Mouse (Mus musculus) heart, embryonic 11.5 days (tissue): ENCODE results near the gene Mphosph8. TPM values are rescaled to one million over a fixed set of nuclear protein-coding genes. Genes with fewer than 3 reads are reported as not detected.

Experiments used
- ATAC-seq: fragments of 200-750 bp; cut with Nextera tagmentation; replicated peaks from 2 replicates; pipeline ENCODE4 v1.8.0; 2017; ENCODE audit warnings: moderate library complexity; ENCODE audit not compliant: insufficient number of reproducible peaks, low FRiP score, low TSS enrichment
- H3K27ac ChIP-seq: fragments of 300-500 bp; sonication (generic); 2 replicates; pipeline ENCODE4 v1.5.1; 2014; ENCODE audit warnings: mild to moderate bottlenecking, low read depth, low read length
- H3K27me3 ChIP-seq: fragments of 300-500 bp; sonication (generic); 2 replicates; pipeline ENCODE4 v1.6.1; 2014; ENCODE audit warnings: mild to moderate bottlenecking, low read length, mixed read lengths; ENCODE audit not compliant: control insufficient read depth, insufficient read depth
- H3K36me3 ChIP-seq: fragments of 300-500 bp; sonication (generic); 2 replicates; pipeline ENCODE4 v1.6.1; 2014; ENCODE audit warnings: mild to moderate bottlenecking, low read length, moderate library complexity, mixed read lengths; ENCODE audit not compliant: control insufficient read depth, insufficient read depth
- H3K4me1 ChIP-seq: fragments of 300-500 bp; sonication (generic); 2 replicates; pipeline ENCODE4 v1.6.1; 2014; ENCODE audit warnings: low read length; ENCODE audit not compliant: control insufficient read depth, insufficient read depth
- H3K4me2 ChIP-seq: fragments of 300-500 bp; sonication (generic); 2 replicates; pipeline ENCODE4 v1.6.1; 2014; ENCODE audit warnings: mild to moderate bottlenecking, moderate library complexity
- H3K4me3 ChIP-seq: fragments of 300-500 bp; sonication (generic); 2 replicates; pipeline ENCODE4 v1.5.1; 2014; ENCODE audit warnings: low read depth, low read length
- H3K9ac ChIP-seq: fragments of 300-500 bp; sonication (generic); 2 replicates; pipeline ENCODE4 v1.6.1; 2014; ENCODE audit warnings: mild to moderate bottlenecking, low read depth, low read length, moderate library complexity
- H3K9me3 ChIP-seq: fragments of 300-500 bp; sonication (generic); replicated peaks from 2 replicates; pipeline ENCODE4 v1.6.1; 2016; ENCODE audit warnings: low read length; ENCODE audit not compliant: control insufficient read depth
- WGBS: fragments of 180-500 bp; shearing (Covaris S2); extraction: QIAGEN DNeasy Blood & Tissue Kit; methylation state at CpG from one replicate; pipeline ENCODE4 v1.1.7; 2014; ENCODE audit not compliant: insufficient replicate concordance; 5-methylcytosine and 5-hydroxymethylcytosine counted together
- polyA plus RNA-seq: library from polyadenylated mRNA; unstranded; fragments of >200 nt; fragmentation: Nextera tagmentation; extraction: Ambion mirVana; gene quantifications from 2 replicates; pipeline ENCODE4 v1.2.1, GENCODE M21; 2014

Mphosph8 gene
- polyA plus RNA-seq, 1 experiment from 2014 or later, result 34.9 TPM

- peak overlapping the region; percentile 89 for H3K9ac ChIP-seq
- H3K4me1 ChIP-seq, result peaks cover 18% of the 10 kb centered on the region
- no peak overlapping the region for H3K27ac ChIP-seq
- WGBS, result 2% methylated on average over 13 of the region's 13 CpGs
- no peaks in the 10 kb centered on the region for H3K27me3 ChIP-seq
- peak overlapping the region; percentile 73 for H3K4me2 ChIP-seq
- H3K9me3 ChIP-seq, result no peaks in the 10 kb centered on the region
- peaks cover 8% of the 10 kb centered on the region for H3K36me3 ChIP-seq
- no peak for ATAC-seq
- peak overlapping the region; percentile 81 for H3K4me3 ChIP-seq
These were observed 1.1 kb downstream of the Mphosph8 start for GRCm38 (mm10) chr14:56669046-56669620.

GRCm38 (mm10) chr14:56685426-56685825, 17.4 kb downstream of the Mphosph8 start:
- peaks cover 29% of the 10 kb centered on the region for H3K36me3 ChIP-seq
- no peak overlapping the region for H3K27ac ChIP-seq
- no peak overlapping the region for H3K9ac ChIP-seq
- H3K4me3 ChIP-seq, result no peak overlapping the region
- H3K4me2 ChIP-seq, result no peak overlapping the region
- H3K27me3 ChIP-seq, result no peaks in the 10 kb centered on the region
- H3K9me3 ChIP-seq, result no peaks in the 10 kb centered on the region
- WGBS, result 44% methylated on average over 1 of the region's 1 CpGs
- no peak for ATAC-seq
- no peaks in the 10 kb centered on the region for H3K4me1 ChIP-seq

- Histone ChIP-seq H3K4me2 (no peak overlapping the region), H3K4me1 (no peaks in the 10 kb centered on the region), H3K9me3 (no peaks in the 10 kb centered on the region), H3K9ac (no peak overlapping the region), H3K36me3 (peaks cover 39% of the 10 kb centered on the region), H3K27ac (no peak overlapping the region), H3K4me3 (no peak overlapping the region), H3K27me3 (no peaks in the 10 kb centered on the region)
- no peak for ATAC-seq
- 81% methylated on average over 1 of the region's 1 CpGs for whole genome bisulfite sequencing
These were observed 21.1 kb downstream of the Mphosph8 start for GRCm38 (mm10) chr14:56689116-56689515.

GRCm38 (mm10) chr14:56689766-56690165, 21.7 kb downstream of the Mphosph8 start:
- Histone ChIP-seq H3K4me1 (no peaks in the 10 kb centered on the region), H3K4me2 (no peak overlapping the region), H3K9me3 (no peaks in the 10 kb centered on the region), H3K9ac (no peak overlapping the region), H3K36me3 (peaks cover 40% of the 10 kb centered on the region), H3K4me3 (no peak overlapping the region), H3K27me3 (no peaks in the 10 kb centered on the region), H3K27ac (no peak overlapping the region)
- WGBS, result 78% methylated on average over 1 of the region's 1 CpGs
- no peak for ATAC-seq

GRCm38 (mm10) chr14:56695495-56695894, 27.4 kb downstream of the Mphosph8 start:
- H3K9ac ChIP-seq, result no peak overlapping the region
- H3K36me3 ChIP-seq, result peaks cover 36% of the 10 kb centered on the region
- H3K4me1 ChIP-seq, result no peaks in the 10 kb centered on the region
- WGBS, result 82% methylated on average over 3 of the region's 3 CpGs
- ATAC-seq, result no peak
- H3K27me3 ChIP-seq, result no peaks in the 10 kb centered on the region
- no peak overlapping the region for H3K4me3 ChIP-seq
- no peaks in the 10 kb centered on the region for H3K9me3 ChIP-seq
- H3K27ac ChIP-seq, result no peak overlapping the region
- H3K4me2 ChIP-seq, result no peak overlapping the region

GRCm38 (mm10) chr14:56697836-56698235, 29.8 kb downstream of the Mphosph8 start:
- Histone ChIP-seq H3K4me3 (no peak overlapping the region), H3K4me1 (no peaks in the 10 kb centered on the region), H3K4me2 (no peak overlapping the region), H3K9me3 (no peaks in the 10 kb centered on the region), H3K36me3 (peaks cover 29% of the 10 kb centered on the region), H3K9ac (no peak overlapping the region), H3K27ac (no peak overlapping the region), H3K27me3 (no peaks in the 10 kb centered on the region)
- WGBS, result 94% methylated on average over 5 of the region's 5 CpGs
- no peak for ATAC-seq

- peaks cover 11% of the 10 kb centered on the region; the same call in 1 of the 2 replicates for H3K4me1 ChIP-seq
- no peak overlapping the region for H3K4me3 ChIP-seq
- no peak overlapping the region for H3K9ac ChIP-seq
- ATAC-seq, result no peak
- no peak overlapping the region for H3K27ac ChIP-seq
- no peak overlapping the region for H3K4me2 ChIP-seq
- WGBS, result 86% methylated on average over 4 of the region's 4 CpGs
- H3K36me3 ChIP-seq, result peaks cover 10% of the 10 kb centered on the region; the same call in 1 of the 2 replicates
- no peaks in the 10 kb centered on the region for H3K27me3 ChIP-seq
- no peaks in the 10 kb centered on the region for H3K9me3 ChIP-seq
These were observed 34.6 kb downstream of the Mphosph8 start for GRCm38 (mm10) chr14:56702644-56703043.

GRCm38 (mm10) chr14:56705687-56706086, 37.6 kb downstream of the Mphosph8 start:
- no peaks in the 10 kb centered on the region for H3K9me3 ChIP-seq
- no peak overlapping the region for H3K27ac ChIP-seq
- H3K4me1 ChIP-seq, result peaks cover 11% of the 10 kb centered on the region; the same call in 1 of the 2 replicates
- 61% methylated on average over 4 of the region's 4 CpGs for WGBS
- H3K9ac ChIP-seq, result no peak overlapping the region
- no peaks in the 10 kb centered on the region for H3K36me3 ChIP-seq
- no peak for ATAC-seq
- H3K27me3 ChIP-seq, result no peaks in the 10 kb centered on the region
- no peak overlapping the region for H3K4me3 ChIP-seq
- H3K4me2 ChIP-seq, result no peak overlapping the region

GRCm38 (mm10) chr14:56726493-56726892, 58.4 kb downstream of the Mphosph8 start:
- no peak for ATAC-seq
- no peaks in the 10 kb centered on the region for H3K27me3 ChIP-seq
- no peaks in the 10 kb centered on the region for H3K36me3 ChIP-seq
- H3K4me1 ChIP-seq, result no peaks in the 10 kb centered on the region
- H3K4me3 ChIP-seq, result no peak overlapping the region
- no peak overlapping the region for H3K4me2 ChIP-seq
- no peak overlapping the region for H3K27ac ChIP-seq
- 60% methylated on average over 1 of the region's 1 CpGs for WGBS
- H3K9me3 ChIP-seq, result no peaks in the 10 kb centered on the region
- no peak overlapping the region for H3K9ac ChIP-seq
